Mouse (Mus musculus) spleen, adult 2 months (tissue): ENCODE results near the gene Ppp4r2.

Experiments used
- CTCF ChIP-seq: fragments of 200-500 bp; IDR thresholded peaks from 2 replicates; pipeline ENCODE4 v1.5.1; 2011; ENCODE audit warnings: mild to moderate bottlenecking, inconsistent platforms; ENCODE audit not compliant: insufficient read depth, insufficient read length, insufficient replicate concordance; ENCODE audit errors: extremely low read depth
- POLR2A ChIP-seq: fragments of 200-500 bp; IDR thresholded peaks from 2 replicates; pipeline ENCODE4 v1.6.1; 2011; ENCODE audit warnings: low read depth, low read length, inconsistent platforms

GRCm38 (mm10) chr6:100869909-100870308 is 36.5 kb downstream of the Ppp4r2 start:
- no peak for TF ChIP-seq CTCF
- TF ChIP-seq POLR2A = no peak
